Mouse (Mus musculus) pancreas, adult 10 weeks (tissue): ENCODE measurements around the gene Rad18. TPM values are rescaled to one million over a fixed set of nuclear protein-coding genes. Genes with fewer than 3 reads are reported as not detected.

ENCODE experiments used
- polyA plus RNA-seq: library from polyadenylated mRNA; stranded (reverse); fragments of 350-450 nt; fragmentation: Illumina TruSeq; extraction: RNeasy Lipid Tissue Mini Kit (QIAGEN cat#74804); gene quantifications from one replicate; pipeline ENCODE4 v1.2.3, GENCODE M21; 2015; ENCODE audit warnings: low read depth, low replicate concordance; ENCODE audit not compliant: insufficient read depth

The Rad18 gene
- 0.66 TPM for polyA plus RNA-seq

DNA sequence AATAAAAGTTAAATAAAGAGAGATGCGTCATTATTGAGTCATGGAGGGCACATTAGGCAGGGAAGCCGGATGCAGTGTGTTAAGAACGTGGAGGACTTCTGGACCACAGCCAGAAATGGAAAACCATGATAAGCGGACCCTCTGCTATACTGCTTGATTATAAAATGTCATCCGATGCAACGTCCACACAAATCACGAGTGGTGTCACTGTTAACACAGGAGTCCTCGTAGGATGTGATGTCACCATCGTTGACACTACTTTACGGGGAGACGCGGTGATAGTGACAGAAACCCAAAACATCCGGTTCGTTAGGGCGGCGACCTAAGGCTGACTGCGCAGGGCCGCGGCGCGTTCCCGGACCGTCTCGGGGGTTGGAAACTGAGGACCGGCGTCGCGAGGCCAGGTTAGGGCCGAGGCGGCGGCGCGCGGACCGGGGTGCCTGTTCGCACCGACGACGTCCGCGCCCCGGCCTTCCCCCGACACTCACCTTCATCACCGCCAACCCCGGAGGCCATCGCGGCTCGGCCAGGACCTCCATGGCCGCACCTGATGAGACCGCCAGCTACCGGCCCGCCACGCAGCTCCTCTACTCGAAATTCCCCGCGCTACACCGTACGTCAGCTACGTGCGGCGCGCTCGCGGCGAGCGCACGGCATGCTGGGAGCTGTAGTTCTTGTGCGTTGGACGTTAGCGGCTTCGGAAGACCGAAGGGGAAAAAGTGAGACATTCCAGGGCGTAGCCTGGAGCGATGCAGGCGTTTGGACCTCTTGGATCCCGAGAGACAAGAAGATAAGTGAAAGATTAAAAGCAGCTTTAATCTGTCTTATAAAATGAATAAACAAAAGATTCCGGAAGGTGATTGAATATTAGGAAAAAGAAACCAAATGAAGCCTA, at the start of gene Rad18:
Rad18 (minus strand) TSS at position 631 of the 895 bp plus-strand sequence.

Other genes with a start within 250 kb of the Rad18 start
- not detected for gene Cav3, start 237.2 kb downstream of the Rad18 start, polyA plus RNA-seq
- 1.0 TPM for gene Oxtr, start 206.7 kb downstream of the Rad18 start, polyA plus RNA-seq